Mouse (Mus musculus): ENCODE measurements around the gene 1700029H14Rik.

1700029H14Rik gene

GRCm38 (mm10) chr8:13503936-13504606, 58.2 kb downstream of the 1700029H14Rik start:
- DNase-seq, result peak; percentile 96

DNA sequence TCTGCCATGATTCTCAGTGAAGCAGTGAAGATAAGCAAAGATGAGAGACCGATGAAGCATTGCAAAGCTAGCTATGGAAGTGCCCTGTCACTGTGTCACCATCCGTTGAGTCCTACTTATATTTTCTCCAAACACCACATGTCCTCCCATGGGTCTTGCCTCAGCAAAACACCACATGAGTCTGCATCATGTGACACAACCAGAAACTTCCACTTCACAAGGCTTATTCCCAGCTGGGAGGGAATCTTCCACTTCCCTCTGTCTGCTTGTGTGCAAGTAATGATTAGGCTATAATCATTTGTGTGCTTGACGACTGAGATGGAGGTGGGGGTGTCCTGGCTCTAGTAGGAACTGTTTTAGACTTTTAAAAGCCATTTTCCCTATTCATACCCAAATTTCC, 61.0 kb downstream of the 1700029H14Rik start:
- DNase-seq, result peak; percentile 94

All from heart, adult 11 months (tissue).